Mouse (Mus musculus): ENCODE results near the gene Ppp3ca. TPM values are rescaled to one million over a fixed set of nuclear protein-coding genes. Genes with fewer than 3 reads are reported as not detected.
A peak's percentile ranks its signal among the peaks of the same experiment; 100 is the strongest.

Gene Ppp3ca
- polyA plus RNA-seq, 1 experiment from 2014 or later, result 71.7 TPM

- ATAC-seq (ENCODE audit: low read depth) (no peak), DNase-seq (ENCODE audit: low spot score) (no peak)
- Histone ChIP-seq H3K4me1 (ENCODE audit: control insufficient read depth, insufficient read depth, low read length) (peaks cover 18% of the 10 kb centered on the region), H3K27ac (replicated peaks; ENCODE audit: low read depth, low read length) (no peak overlapping the region), H3K4me2 (ENCODE audit: low read depth, low read length) (no peak overlapping the region), H3K9ac (ENCODE audit: low read depth, low read length) (no peak overlapping the region), H3K9me3 (ENCODE audit: control insufficient read depth, low read length) (peaks cover 6% of the 10 kb centered on the region; the same call in 1 of the 2 replicates), H3K36me3 (ENCODE audit: control insufficient read depth, insufficient read depth, low read length) (no peaks in the 10 kb centered on the region), H3K4me3 (ENCODE audit: low read depth, low read length) (no peak overlapping the region), H3K27me3 (replicated peaks; ENCODE audit: control insufficient read depth, insufficient read depth, low read length) (no peaks in the 10 kb centered on the region)
These were observed 52.6 kb downstream of the Ppp3ca start for GRCm38 (mm10) chr3:136722493-136722892.

GRCm38 (mm10) chr3:136725311-136726156, 55.6 kb downstream of the Ppp3ca start:
- DNase-seq (ENCODE audit: low spot score), result peak; percentile 87
- H3K27me3 ChIP-seq (replicated peaks; ENCODE audit: control insufficient read depth, insufficient read depth, low read length), result no peaks in the 10 kb centered on the region
- peak; percentile 67; the same call in 1 of the 2 replicates for ATAC-seq (ENCODE audit: low read depth)
- peaks cover 18% of the 10 kb centered on the region for H3K4me1 ChIP-seq (ENCODE audit: control insufficient read depth, insufficient read depth, low read length)
- H3K9me3 ChIP-seq (ENCODE audit: control insufficient read depth, low read length), result peaks cover 6% of the 10 kb centered on the region; the same call in 1 of the 2 replicates
- H3K4me3 ChIP-seq (ENCODE audit: low read depth, low read length), result no peak overlapping the region
- H3K36me3 ChIP-seq (ENCODE audit: control insufficient read depth, insufficient read depth, low read length), result no peaks in the 10 kb centered on the region
- no peak overlapping the region for H3K4me2 ChIP-seq (ENCODE audit: low read depth, low read length)
- 20% methylated on average over 7 of the region's 7 CpGs for WGBS
- H3K9ac ChIP-seq (ENCODE audit: low read depth, low read length), result no peak overlapping the region
- peak overlapping the region; percentile 4; the same call in 1 of the 2 replicates for H3K27ac ChIP-seq (replicated peaks; ENCODE audit: low read depth, low read length)

- Histone ChIP-seq H3K4me2 (ENCODE audit: low read depth, low read length) (no peak overlapping the region), H3K9ac (ENCODE audit: low read depth, low read length) (no peak overlapping the region), H3K9me3 (ENCODE audit: control insufficient read depth, low read length) (peaks cover 6% of the 10 kb centered on the region; the same call in 1 of the 2 replicates), H3K27me3 (replicated peaks; ENCODE audit: control insufficient read depth, insufficient read depth, low read length) (no peaks in the 10 kb centered on the region), H3K4me3 (ENCODE audit: low read depth, low read length) (no peak overlapping the region), H3K4me1 (ENCODE audit: control insufficient read depth, insufficient read depth, low read length) (peaks cover 9% of the 10 kb centered on the region), H3K36me3 (ENCODE audit: control insufficient read depth, insufficient read depth, low read length) (no peaks in the 10 kb centered on the region), H3K27ac (replicated peaks; ENCODE audit: low read depth, low read length) (no peak overlapping the region)
- DNase-seq (ENCODE audit: low spot score) (no peak), ATAC-seq (ENCODE audit: low read depth) (no peak)
- WGBS, result 76% methylated on average over 2 of the region's 2 CpGs
These were observed 58.0 kb downstream of the Ppp3ca start for GRCm38 (mm10) chr3:136727877-136728276.

GRCm38 (mm10) chr3:136729978-136730377, 60.1 kb downstream of the Ppp3ca start:
- Histone ChIP-seq H3K4me2 (ENCODE audit: low read depth, low read length) (no peak overlapping the region), H3K36me3 (ENCODE audit: control insufficient read depth, insufficient read depth, low read length) (no peaks in the 10 kb centered on the region), H3K9ac (ENCODE audit: low read depth, low read length) (no peak overlapping the region), H3K9me3 (ENCODE audit: control insufficient read depth, low read length) (peaks cover 6% of the 10 kb centered on the region; the same call in 1 of the 2 replicates), H3K27ac (replicated peaks; ENCODE audit: low read depth, low read length) (no peak overlapping the region), H3K27me3 (replicated peaks; ENCODE audit: control insufficient read depth, insufficient read depth, low read length) (no peaks in the 10 kb centered on the region), H3K4me1 (ENCODE audit: control insufficient read depth, insufficient read depth, low read length) (peaks cover 1% of the 10 kb centered on the region), H3K4me3 (ENCODE audit: low read depth, low read length) (no peak overlapping the region)
- ATAC-seq (ENCODE audit: low read depth) (no peak), DNase-seq (ENCODE audit: low spot score) (peak; percentile 20)
- WGBS, result 51% methylated on average over 10 of the region's 10 CpGs

GRCm38 (mm10) chr3:136731579-136731978, 61.7 kb downstream of the Ppp3ca start:
- Histone ChIP-seq H3K9ac (ENCODE audit: low read depth, low read length) (no peak overlapping the region), H3K36me3 (ENCODE audit: control insufficient read depth, insufficient read depth, low read length) (no peaks in the 10 kb centered on the region), H3K4me3 (ENCODE audit: low read depth, low read length) (no peak overlapping the region), H3K9me3 (ENCODE audit: control insufficient read depth, low read length) (0 out of 2 replicates have a peak, but pooled peaks cover under 1% of the 10 kb centered on the region), H3K27ac (replicated peaks; ENCODE audit: low read depth, low read length) (no peak overlapping the region), H3K27me3 (replicated peaks; ENCODE audit: control insufficient read depth, insufficient read depth, low read length) (no peaks in the 10 kb centered on the region), H3K4me1 (ENCODE audit: control insufficient read depth, insufficient read depth, low read length) (peaks cover 3% of the 10 kb centered on the region; the same call in 1 of the 2 replicates), H3K4me2 (ENCODE audit: low read depth, low read length) (no peak overlapping the region)
- no peak for ATAC-seq (ENCODE audit: low read depth)
- 87% methylated on average over 6 of the region's 6 CpGs for WGBS
- no peak for DNase-seq (ENCODE audit: low spot score)

- DNase-seq (ENCODE audit: low spot score), result peak; percentile 27
- Histone ChIP-seq H3K9me3 (ENCODE audit: control insufficient read depth, low read length) (no peaks in the 10 kb centered on the region), H3K27me3 (replicated peaks; ENCODE audit: control insufficient read depth, insufficient read depth, low read length) (no peaks in the 10 kb centered on the region), H3K27ac (replicated peaks; ENCODE audit: low read depth, low read length) (no peak overlapping the region), H3K36me3 (ENCODE audit: control insufficient read depth, insufficient read depth, low read length) (no peaks in the 10 kb centered on the region), H3K4me2 (ENCODE audit: low read depth, low read length) (no peak overlapping the region), H3K4me1 (ENCODE audit: control insufficient read depth, insufficient read depth, low read length) (peaks cover 3% of the 10 kb centered on the region; the same call in 1 of the 2 replicates), H3K9ac (ENCODE audit: low read depth, low read length) (no peak overlapping the region), H3K4me3 (ENCODE audit: low read depth, low read length) (no peak overlapping the region)
- WGBS, result 29% methylated on average over 1 of the region's 1 CpGs
- ATAC-seq (ENCODE audit: low read depth), result no peak
These were observed 66.1 kb downstream of the Ppp3ca start for GRCm38 (mm10) chr3:136736021-136736420.

GRCm38 (mm10) chr3:136736773-136737298, 66.9 kb downstream of the Ppp3ca start:
- H3K4me1 ChIP-seq (ENCODE audit: control insufficient read depth, insufficient read depth, low read length), result peaks cover 3% of the 10 kb centered on the region; the same call in 1 of the 2 replicates
- H3K36me3 ChIP-seq (ENCODE audit: control insufficient read depth, insufficient read depth, low read length), result no peaks in the 10 kb centered on the region
- H3K4me3 ChIP-seq (ENCODE audit: low read depth, low read length), result no peak overlapping the region
- no peaks in the 10 kb centered on the region for H3K27me3 ChIP-seq (replicated peaks; ENCODE audit: control insufficient read depth, insufficient read depth, low read length)
- no peaks in the 10 kb centered on the region for H3K9me3 ChIP-seq (ENCODE audit: control insufficient read depth, low read length)
- no peak overlapping the region for H3K4me2 ChIP-seq (ENCODE audit: low read depth, low read length)
- no peak for DNase-seq (ENCODE audit: low spot score)
- no peak overlapping the region for H3K9ac ChIP-seq (ENCODE audit: low read depth, low read length)
- WGBS, result 75% methylated on average over 7 of the region's 7 CpGs
- no peak overlapping the region for H3K27ac ChIP-seq (replicated peaks; ENCODE audit: low read depth, low read length)
- no peak for ATAC-seq (ENCODE audit: low read depth)

GRCm38 (mm10) chr3:136738474-136738873, 68.5 kb downstream of the Ppp3ca start:
- Histone ChIP-seq H3K9me3 (ENCODE audit: control insufficient read depth, low read length) (no peaks in the 10 kb centered on the region), H3K4me1 (ENCODE audit: control insufficient read depth, insufficient read depth, low read length) (peaks cover 6% of the 10 kb centered on the region; the same call in 1 of the 2 replicates), H3K9ac (ENCODE audit: low read depth, low read length) (no peak overlapping the region), H3K27me3 (replicated peaks; ENCODE audit: control insufficient read depth, insufficient read depth, low read length) (no peaks in the 10 kb centered on the region), H3K36me3 (ENCODE audit: control insufficient read depth, insufficient read depth, low read length) (no peaks in the 10 kb centered on the region), H3K27ac (replicated peaks; ENCODE audit: low read depth, low read length) (no peak overlapping the region), H3K4me3 (ENCODE audit: low read depth, low read length) (no peak overlapping the region), H3K4me2 (ENCODE audit: low read depth, low read length) (no peak overlapping the region)
- no peak for ATAC-seq (ENCODE audit: low read depth)
- 94% methylated on average over 1 of the region's 1 CpGs for WGBS
- DNase-seq (ENCODE audit: low spot score), result no peak

Measured in embryonic facial prominence, embryonic 14.5 days (tissue).